Mouse (Mus musculus): ENCODE measurements around the gene Tmem269. TPM values are rescaled to one million over a fixed set of nuclear protein-coding genes. Genes with fewer than 3 reads are reported as not detected.

Tmem269 gene
- total RNA-seq, 2 experiments from 2014 or later: not detected

DNA sequence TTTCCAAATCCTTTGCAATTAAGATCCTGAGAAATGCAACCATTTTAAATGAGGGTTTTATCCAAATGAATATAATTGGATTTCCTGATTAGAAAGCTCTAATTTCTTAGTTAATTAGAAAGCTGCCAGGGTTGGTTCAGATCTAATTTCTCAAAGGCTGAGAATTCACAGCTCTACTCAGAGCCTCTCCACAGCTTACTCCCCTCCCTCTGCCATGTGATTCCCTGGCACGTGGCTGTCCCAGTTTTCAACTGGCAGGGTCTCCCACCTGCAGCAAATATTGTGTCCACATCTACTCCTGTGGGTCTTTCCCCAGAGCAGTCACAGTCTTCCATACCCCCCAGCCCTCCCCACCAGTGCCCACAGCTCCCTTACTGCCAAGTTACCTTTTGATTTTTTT lies 34.5 kb downstream of the Tmem269 start:
- DNase-seq (ENCODE audit: low spot score in 2 of 2): no peak

DNA sequence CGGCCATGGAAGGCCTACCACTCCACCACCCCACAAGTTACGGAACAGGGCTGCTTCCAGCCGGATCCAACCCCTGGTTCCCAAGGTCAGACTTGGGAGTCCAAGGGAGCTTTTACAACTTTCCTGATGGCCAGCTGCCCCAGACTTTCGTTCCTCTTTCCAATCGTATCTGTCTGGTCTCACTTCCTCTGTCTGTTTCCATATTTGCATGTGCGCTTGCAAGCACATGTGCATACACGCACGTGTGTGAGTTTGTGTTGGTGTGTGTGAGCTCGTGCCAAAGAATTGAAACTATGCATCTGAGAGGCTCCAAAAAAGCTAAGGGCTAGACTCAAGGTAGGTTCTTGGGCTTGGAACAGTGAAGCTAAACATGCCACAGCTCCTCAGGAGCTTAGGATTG lies 36.6 kb downstream of the Tmem269 start:
- DNase-seq (ENCODE audit: low spot score in 2 of 2): no peak

DNA sequence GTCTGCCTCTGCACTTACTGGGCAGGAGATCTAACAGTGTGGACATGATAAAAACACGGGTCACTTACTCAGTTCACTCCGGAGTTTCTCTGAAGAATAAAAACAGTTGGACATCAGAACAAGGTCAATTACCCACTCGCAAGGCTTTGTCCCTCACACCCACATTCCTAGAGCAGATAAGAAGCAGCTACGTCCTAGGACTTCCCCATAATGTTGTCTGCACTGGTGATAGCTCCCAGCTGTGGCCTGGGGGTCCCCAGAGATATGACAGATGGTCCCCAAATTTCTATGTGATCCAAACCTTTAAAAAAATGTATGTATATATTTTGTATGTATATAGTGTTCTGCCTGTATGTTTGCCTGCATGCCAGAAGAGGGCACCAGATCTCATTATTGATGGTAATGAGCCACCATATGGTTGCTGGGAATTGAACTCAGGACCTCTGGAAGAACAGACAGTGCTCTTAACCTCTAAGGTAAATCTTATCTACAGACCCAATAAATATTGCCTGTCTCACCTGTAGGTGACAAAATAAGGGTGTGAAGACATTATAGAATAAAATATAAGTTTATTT lies 37.8 kb downstream of the Tmem269 start:
- no peak for DNase-seq (ENCODE audit: low spot score in 2 of 2)

DNA sequence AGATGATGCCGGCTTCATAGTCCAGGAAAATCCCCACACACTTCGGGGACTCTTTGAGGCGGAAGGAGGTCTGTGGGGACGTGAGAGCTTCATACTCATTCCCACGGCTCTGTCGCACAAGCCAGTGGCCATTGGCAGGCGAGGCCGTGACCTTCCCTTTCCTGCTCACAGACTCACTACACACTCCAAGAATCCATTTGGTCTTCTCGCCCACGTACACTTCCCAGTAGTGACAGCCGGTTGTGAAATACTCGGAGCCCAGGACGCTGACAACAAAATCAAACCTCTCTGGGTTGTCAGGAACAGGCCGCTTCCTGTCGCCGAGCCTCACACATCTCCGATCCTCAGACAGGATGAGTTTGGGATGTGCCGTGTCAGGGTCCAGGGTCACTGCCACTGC lies 39.7 kb downstream of the Tmem269 start:
- no peak for DNase-seq (ENCODE audit: low spot score in 2 of 2)

DNA sequence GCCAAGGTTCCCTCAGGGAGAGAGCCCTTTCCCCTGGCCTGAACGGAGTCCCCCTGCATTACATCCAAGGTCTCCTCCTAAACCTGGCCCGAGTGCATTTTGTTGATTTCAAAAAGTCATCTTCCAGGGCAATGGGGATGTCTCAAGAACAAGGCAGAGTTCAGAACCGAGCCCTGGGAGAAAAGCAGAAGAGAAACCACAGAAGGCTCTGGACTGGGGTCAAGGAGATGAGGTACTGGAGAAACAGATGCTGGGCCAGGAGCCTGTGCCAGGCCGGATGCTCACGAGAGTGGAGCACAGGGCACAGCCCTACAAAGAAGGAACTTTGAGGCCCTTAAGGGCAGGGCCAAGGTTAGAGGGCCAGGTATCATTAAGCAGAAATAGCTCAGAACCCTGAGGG lies 40.3 kb downstream of the Tmem269 start:
- DNase-seq (ENCODE audit: low spot score in 2 of 2): no peak

DNA sequence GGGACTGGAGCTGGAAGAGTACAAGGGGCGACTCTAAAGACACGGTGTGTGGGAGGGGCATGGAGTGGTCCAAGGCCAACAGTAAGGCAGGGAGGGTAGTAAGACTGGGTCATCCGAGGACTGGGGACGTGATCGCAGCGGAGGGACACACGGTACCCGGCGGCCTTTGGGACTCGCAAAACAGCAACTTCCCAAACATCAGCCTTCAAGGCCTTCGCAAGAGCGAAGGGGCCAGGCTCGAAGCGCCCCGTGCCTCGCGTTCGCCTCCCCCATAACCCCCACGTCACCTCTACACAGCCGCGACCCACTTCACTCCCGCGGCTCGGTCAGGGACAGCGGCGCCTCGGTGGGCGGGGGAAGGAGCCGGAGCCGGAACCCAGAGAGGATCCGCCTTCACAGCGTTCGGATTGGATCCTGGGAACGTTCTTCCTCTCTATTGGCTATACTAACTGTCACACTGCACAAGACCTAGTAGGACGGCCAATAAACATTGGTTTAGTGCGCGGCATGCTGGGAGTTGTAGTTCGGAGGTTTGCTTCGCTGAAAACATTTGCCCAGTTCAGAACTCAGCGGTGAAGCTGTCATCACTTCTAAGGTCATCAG lies 44.1 kb downstream of the Tmem269 start, which contains the start of gene Zfp691:
Gene Zfp691 (minus strand): TSS at position 345 of the 603 bp plus-strand sequence.
- peak; percentile 92 to 94 for DNase-seq (ENCODE audit: low spot score in 2 of 2)

DNA sequence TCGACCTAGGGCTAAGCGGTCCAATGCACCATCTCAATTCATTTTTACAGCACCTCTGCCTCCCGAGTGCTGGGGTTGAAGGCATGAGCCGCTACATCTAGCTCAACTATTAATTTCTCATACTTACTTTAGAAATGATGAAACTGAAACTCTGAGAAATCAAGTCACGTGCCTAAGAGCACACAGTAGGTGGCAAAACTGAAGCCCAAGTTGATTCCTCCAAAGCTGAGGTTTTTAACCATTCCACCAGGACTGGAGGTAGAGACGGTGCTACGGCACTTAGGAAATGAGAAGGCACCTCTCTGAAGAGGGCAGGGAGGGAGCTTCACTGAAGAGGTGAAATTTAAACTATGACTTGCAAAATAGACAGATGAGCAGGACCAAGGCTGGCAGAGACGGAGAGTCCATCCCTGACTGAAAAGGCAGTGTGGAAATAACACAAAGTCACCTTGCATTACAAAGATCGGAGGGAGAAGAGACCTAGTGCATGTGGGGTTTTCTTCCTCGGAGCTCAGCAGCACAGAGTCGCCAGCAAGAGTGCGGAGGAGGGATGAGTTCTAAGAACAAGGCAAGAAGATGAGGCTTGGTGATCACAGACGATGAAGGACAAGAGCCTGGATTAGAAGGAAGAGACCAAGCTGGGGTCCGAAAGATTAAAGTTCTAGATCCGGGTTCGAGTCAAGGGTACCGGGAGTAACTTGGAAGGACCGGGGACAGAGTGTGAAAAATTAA lies 44.9 kb downstream of the Tmem269 start:
- no peak for DNase-seq (ENCODE audit: low spot score in 2 of 2)

DNA sequence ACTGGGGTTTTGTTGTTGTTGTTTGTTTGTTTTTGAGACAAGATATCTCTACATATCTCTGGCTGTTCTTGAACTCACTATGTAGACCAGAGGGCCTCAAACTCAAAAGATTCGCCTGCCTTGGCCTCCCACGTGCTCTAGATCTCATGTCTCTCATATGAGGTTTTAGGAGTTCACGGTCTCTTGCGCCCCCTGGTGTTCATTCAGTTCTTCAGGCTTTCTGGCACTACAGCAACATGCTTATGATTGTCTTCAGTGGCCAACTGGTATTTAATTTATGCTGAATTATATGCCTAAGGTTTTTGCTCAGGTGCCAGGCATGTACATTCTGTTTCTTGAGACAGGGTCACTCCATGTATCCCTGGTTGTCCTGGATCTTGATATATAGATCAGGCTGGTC lies 50.4 kb downstream of the Tmem269 start:
- DNase-seq (ENCODE audit: low spot score in 2 of 2): peak; percentile 86 to 88

DNA sequence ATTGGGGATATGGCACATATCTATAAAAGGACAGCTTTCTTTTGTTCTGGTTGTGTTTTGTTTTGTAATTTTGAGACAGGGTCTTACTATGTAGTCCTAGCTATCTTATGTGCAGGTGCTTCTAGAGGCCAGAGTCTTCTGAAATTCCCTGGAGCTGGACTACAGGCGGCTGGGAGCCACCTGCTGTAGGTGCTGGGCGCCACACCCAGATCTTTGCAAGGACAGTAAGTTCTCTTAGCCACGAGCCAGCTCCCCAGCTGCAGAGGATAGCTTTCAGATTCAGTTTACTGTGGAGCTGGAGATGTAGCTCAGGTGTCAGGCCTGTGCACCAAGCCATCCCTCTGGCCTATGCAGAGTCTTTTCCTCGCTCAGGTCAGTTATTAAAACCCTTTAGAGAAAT lies 50.9 kb downstream of the Tmem269 start:
- no peak for DNase-seq (ENCODE audit: low spot score in 2 of 2)

DNA sequence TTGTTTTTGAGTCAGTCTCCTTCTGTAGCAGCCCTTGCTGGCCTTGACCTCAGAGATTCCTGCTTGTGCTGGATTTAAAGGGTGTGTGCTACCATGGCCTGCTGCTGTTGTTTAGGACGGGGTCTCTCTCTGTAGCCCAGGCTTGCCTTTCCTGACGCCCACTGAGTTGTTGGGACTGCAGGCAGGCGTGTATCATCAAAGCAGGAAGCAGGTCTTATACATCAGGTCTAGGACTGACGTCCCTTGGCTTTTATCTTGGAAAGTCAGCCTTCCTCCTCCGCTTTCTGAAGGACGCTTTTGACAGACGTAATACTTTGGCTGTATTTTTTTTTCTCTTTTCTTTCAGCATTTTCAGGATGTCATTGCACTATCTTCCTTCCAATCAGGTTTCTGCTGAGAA lies 52.1 kb downstream of the Tmem269 start:
- no peak for DNase-seq (ENCODE audit: low spot score in 2 of 2)

DNA sequence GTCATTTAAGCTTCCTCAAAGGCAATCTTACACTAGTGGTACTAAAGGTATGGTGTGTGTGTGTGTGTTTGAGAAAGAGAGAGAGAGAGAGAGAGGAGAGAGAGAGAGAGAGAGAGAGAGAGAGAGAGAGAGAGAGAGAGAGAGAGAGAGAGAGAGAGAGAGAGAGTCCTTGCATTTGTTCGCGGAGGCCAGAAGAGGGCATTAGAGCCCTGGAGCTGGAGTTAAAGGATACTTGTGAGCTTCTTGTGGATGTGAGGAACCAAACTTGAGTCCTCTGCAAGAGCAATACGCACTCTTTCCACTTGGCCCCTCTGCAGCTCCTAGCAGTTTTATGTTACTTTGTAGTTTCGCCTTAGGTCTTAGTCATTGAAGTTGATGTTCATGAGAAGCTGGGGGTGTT lies 55.0 kb downstream of the Tmem269 start:
- no peak for DNase-seq (ENCODE audit: low spot score in 2 of 2)

DNA sequence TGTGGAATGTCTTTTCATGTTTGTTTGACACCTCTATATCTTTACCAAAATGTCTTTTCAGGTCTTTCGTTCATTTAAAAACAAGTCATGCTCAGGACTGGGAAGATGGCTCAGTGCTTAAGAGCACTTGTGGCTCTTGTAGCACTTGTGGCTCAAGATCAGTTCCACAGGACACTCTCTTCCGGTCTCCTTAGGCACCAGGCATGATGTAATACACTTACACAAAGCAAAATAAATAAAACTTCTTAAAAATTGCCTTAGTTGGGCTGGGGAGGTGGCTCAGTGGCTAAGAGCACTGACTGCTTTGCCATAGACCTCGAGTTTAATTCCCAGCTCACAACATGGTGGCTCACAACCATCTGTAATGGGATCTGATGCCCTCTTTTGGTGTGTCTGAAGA lies 56.7 kb downstream of the Tmem269 start:
- DNase-seq (ENCODE audit: low spot score in 2 of 2): no peak

DNA sequence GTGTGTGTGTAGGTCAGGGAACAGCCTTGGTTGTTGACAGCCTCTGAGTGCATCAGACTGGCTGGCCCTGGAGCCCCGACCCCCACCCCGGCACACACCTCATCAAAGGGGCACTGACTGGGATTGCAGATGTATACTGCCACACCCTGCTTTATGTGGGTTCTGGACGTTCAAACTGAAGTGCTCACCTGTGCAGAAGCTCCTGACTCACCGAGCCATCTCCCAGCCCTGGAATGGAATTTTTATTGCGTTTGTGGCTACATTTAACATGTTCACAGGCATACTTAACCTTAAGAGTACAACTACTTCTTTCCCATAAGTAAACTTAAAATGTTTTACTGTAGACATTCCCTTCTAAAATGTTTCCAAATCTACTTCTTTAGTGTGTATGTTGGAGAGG lies 60.1 kb downstream of the Tmem269 start:
- no peak for DNase-seq (ENCODE audit: low spot score in 2 of 2)

DNA sequence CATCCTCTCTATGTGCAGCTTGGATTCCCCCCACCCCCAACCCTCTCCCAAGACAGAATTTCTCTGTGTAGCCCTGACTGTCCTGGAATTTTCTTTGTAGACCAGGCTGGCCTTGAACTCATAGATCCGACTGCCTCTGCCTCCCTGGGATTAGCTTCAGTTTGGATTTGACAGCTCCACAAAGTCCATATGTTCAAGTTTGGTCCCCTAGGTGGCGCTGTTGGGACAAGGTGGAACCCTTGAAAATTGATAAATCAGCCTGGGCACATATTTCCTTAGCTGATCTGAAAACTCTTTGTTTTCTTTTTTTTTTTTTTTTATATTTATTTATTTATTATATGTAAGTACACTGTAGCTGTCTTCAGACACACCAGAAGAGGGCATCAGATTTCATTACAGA lies 60.8 kb downstream of the Tmem269 start:
- DNase-seq (ENCODE audit: low spot score in 2 of 2): peak; percentile 72 to 74

Other genes starting within 250 kb of the Tmem269 start
- gene Slc2a1, start 109.5 kb downstream of the Tmem269 start, total RNA-seq (2021): 10 to 100 TPM; 53.4 to 60.4 TPM
- gene Zfp691, start 44.0 kb downstream of the Tmem269 start, total RNA-seq (2021): 1 to 10 TPM; 6.2 to 7.7 TPM
- under 1 TPM; 0.30 to 0.78 TPM for gene Ermap, start 28.2 kb downstream of the Tmem269 start, total RNA-seq (2021)
- 10 to 100 TPM; 33.6 to 36.7 TPM for gene Svbp, start 22.9 kb downstream of the Tmem269 start, total RNA-seq (2021)
- gene AU022252, start 14.5 kb upstream of the Tmem269 start, total RNA-seq (2021): 10 to 100 TPM; 32.0 to 39.1 TPM
- gene P3h1, start 14.7 kb upstream of the Tmem269 start, total RNA-seq (2021): 10 to 100 TPM in 1 of 2 experiments, 1 to 10 TPM in 1; 10.0 to 10.3 TPM
- 1 to 10 TPM in 1 of 2 experiments, under 1 TPM in 1; 0.41 to 1.1 TPM for gene Cldn19, start 37.2 kb upstream of the Tmem269 start, total RNA-seq (2021)
- gene Ybx1, start 76.4 kb upstream of the Tmem269 start, total RNA-seq (2021): 100 to 1,000 TPM; 798 to 928 TPM
- gene Ppih, start 102.3 kb upstream of the Tmem269 start, total RNA-seq (2021): 10 to 100 TPM; 23.0 to 26.7 TPM
- 10 to 100 TPM; 21.5 to 24.1 TPM for gene Ccdc30, start 197.3 kb upstream of the Tmem269 start, total RNA-seq (2021)
- 1 to 10 TPM; 6.1 to 6.2 TPM for gene Ppcs, start 204.2 kb upstream of the Tmem269 start, total RNA-seq (2021)
- gene Zmynd12, start 204.6 kb upstream of the Tmem269 start, total RNA-seq (2021): not detected

Measured in layer of hippocampus, postnatal 10 days (tissue).